Mouse (Mus musculus): ENCODE measurements around the gene Myef2.
A peak's percentile ranks its signal among the peaks of the same experiment; 100 is the strongest.

Gene Myef2

DNA sequence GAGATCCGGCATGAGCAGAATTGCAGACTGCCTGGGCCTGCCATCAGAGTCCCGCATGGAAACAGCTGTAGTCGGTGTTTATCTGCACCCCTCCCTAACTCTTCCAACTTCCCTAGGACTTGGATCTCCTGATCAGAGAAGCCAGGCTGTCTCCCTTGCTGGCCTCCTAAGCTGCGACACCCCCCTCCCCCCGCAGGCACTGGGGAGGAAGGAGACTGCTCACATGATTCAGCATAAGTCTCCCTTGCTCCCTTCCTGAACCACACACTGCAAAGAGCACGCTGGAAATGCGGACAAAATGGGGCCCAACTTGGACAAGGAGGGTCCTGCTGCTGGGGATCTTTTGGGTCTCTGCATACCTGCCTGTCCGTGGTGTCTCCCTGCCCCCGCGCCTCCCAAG lies 55.6 kb downstream of the Myef2 start, which contains the start of gene Slc24a5:
Gene Slc24a5 (plus strand): TSS at position 231 of the 400 bp plus-strand sequence.
- no peak for DNase-seq (ENCODE audit: low read depth, low spot score)

DNA sequence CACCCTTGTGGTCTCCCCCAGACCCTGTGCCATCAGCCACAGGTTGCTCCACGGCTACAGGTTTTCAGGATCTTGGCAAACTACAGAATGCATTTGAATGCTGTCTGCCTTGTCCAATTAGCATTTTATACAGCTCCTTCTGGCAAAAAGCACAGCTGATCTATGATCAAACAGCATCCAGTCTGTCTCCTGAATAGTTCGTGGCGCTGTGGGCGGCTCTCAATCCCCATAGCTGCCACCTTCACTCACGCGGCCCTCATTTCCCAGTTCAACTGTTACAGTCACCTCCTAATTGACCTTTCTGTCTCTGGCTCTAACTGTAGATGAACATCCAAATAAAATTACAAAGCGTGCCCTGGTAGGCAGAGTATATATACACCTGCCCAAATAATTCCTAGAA lies 56.1 kb downstream of the Myef2 start:
- no peak for DNase-seq (ENCODE audit: low read depth, low spot score)

DNA sequence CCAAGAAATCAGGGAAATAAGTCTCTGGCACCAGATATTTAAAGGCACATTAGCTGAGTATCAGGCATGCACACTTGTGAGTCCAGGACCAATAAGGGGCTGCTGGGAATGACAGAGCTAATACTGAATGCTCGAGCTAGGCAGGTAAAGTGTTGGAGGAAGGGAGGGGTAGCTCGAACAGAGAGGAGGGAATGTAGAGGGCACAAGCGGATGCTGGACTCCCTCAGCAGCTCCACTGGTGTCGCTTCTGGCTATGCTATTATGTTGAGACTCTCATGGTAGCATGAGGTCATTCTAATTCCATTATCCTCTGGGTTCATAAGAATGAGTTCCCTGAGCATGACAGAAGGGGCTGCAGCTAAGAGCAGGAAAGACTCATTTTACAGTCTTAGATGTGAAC lies 60.5 kb downstream of the Myef2 start:
- no peak for DNase-seq (ENCODE audit: low read depth, low spot score)

DNA sequence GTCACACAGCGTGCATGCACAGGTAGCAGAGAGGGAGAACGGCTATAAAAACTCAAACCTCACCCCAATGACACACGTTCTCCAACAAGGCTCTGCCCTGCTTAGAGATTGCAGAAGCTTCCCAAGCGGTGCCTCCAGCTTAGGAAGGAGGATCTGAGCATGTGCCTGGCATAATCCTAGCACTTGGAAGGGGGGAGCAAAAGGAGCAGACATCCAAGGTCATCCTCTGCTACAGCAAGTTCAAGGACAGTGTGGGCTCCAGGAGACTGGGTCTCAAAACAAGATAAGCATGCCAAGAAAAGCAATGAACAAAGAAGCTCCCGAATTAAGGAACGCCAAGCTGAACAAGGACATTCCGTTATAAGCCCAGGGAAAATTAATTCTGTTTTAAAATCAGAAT lies 62.0 kb downstream of the Myef2 start:
- DNase-seq (ENCODE audit: low read depth, low spot score), result no peak

DNA sequence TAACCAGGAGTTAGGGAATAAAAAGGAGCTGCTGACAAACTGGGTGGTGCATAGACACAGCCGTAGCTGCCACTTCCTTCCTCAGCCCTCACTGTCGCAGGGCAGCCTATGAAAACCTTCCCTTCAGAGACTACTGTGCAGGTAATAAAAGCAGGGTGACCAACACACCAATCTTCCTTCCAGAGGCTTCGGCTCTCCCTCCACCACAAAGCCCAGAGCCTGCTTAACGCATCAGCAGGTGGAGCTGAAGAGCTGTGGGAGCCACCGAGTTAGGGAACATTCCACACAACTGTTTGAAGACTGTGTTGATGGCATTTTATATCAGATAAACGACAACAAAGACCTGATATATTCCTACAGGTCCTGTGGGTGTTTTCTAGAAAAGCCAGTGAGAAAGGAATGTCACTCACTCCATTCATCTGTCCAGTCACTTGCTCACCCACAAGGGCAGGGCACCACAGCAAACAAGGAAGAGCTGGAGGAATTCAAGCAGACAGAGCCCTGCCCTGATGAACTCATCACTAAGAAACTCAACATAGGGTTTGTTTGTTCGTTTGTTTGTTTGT lies 66.1 kb downstream of the Myef2 start:
- DNase-seq (ENCODE audit: low read depth, low spot score), result peak; percentile 31

DNA sequence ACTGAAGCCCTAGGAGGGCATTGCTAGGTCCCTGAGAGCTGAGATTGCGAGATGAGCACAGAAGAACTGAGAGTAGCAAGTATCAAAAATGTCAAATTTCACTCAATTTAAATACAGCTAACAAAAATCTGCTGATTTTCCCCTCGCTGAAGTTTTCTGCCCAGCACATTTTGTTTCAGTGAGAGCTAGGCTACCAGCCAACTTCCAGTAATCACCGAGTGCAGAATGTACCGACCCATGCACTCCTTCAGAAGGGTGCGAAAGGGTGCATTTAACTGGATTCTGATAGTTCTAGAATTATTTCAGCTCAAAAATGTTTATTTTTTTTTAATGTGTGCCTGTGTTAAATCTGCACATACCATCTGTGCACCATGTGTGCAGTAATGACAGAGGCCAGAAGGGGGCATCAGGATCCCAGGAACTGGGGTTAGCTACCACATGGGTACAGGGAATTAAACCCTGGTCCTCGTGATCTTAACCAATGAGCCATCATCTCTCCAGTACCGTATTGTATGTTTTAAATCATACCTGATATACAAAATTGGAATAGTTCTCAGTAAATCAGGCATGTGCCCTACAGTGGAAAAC lies 68.1 kb downstream of the Myef2 start:
- DNase-seq (ENCODE audit: low read depth, low spot score), result peak; percentile 17
